Mouse (Mus musculus): Measurements from ENCODE around the gene Rmnd1. TPM values are rescaled to one million over a fixed set of nuclear protein-coding genes. Genes with fewer than 3 reads are reported as not detected.
"Not testable (repeated sequence)": the region's sequence is repeated elsewhere in the genome, so short reads cannot be mapped to it uniquely, and the experiment has no call there.

Gene Rmnd1
- polyA plus RNA-seq, 1 experiment from 2014 or later: 39.1 TPM

DNA sequence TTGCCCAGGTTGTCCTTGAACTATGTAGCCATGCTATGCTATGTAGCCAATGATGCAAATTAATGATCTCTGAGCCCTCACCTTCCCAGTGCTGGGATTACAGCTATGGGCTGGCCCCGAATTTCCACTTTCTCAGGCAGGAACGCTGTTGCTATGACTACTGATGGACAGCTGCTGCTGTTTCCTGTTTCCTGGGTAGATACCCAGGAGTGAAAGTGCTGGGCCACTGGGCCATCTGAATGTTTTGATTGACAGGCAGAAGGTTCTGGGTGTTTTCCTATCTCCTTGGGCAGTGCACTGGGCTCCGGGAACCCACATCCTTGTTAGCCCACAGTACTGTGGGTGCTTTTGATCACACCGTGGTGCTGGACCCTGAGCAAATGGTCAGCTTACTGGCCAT lies 24.2 kb upstream of the Rmnd1 start:
- Histone ChIP-seq H3K36me3 (ENCODE audit: control insufficient read depth, insufficient read depth, low read length) (peaks cover 10% of the 10 kb centered on the region; the same call in 1 of the 2 replicates), H3K27me3 (ENCODE audit: control insufficient read depth, insufficient read depth, low read depth, low read length) (no peaks in the 10 kb centered on the region), H3K9ac (ENCODE audit: low read length) (no peak overlapping the region), H3K4me3 (ENCODE audit: low read length) (no peak overlapping the region), H3K27ac (ENCODE audit: low read length) (no peak overlapping the region), H3K9me3 (ENCODE audit: control insufficient read depth, low read length) (no peaks in the 10 kb centered on the region), H3K4me2 (ENCODE audit: low read depth, low read length) (no peak overlapping the region), H3K4me1 (replicated peaks; ENCODE audit: control insufficient read depth, insufficient read depth, low read length) (no peaks in the 10 kb centered on the region)
- ATAC-seq (ENCODE audit: low read depth): no peak
- 68% methylated on average over 4 of the region's 4 CpGs for WGBS

DNA sequence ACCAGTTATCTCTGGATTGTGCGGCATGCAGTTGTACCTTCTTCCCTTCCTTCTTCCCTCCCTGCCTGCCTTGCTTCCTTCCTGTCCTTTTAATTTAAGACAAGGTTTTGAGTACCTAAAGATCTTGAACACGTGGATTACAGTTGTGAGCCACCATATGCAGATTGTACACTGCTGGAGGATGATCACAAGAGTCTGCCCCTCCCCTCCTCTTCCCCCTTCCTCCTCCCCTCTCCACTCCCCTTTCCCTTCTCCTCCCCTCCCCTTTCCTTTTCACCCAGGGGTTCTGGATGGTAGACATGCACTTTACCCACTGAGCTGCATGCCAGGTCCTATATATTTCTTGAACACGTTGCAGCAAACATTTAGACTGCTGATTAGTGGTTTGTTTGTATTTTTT lies 3.2 kb upstream of the Rmnd1 start:
- no peak overlapping the region for H3K9ac ChIP-seq (ENCODE audit: low read length)
- H3K4me3 ChIP-seq (ENCODE audit: low read length): no peak overlapping the region
- ATAC-seq (ENCODE audit: low read depth): no peak
- H3K9me3 ChIP-seq (ENCODE audit: control insufficient read depth, low read length): no peaks in the 10 kb centered on the region
- H3K4me2 ChIP-seq (ENCODE audit: low read depth, low read length): no peak overlapping the region
- WGBS: 82% methylated on average over 3 of the region's 3 CpGs
- H3K36me3 ChIP-seq (ENCODE audit: control insufficient read depth, insufficient read depth, low read length): peaks cover 3% of the 10 kb centered on the region
- no peaks in the 10 kb centered on the region for H3K27me3 ChIP-seq (ENCODE audit: control insufficient read depth, insufficient read depth, low read depth, low read length)
- no peak overlapping the region for H3K27ac ChIP-seq (ENCODE audit: low read length)
- peaks cover 6% of the 10 kb centered on the region for H3K4me1 ChIP-seq (replicated peaks; ENCODE audit: control insufficient read depth, insufficient read depth, low read length)

DNA sequence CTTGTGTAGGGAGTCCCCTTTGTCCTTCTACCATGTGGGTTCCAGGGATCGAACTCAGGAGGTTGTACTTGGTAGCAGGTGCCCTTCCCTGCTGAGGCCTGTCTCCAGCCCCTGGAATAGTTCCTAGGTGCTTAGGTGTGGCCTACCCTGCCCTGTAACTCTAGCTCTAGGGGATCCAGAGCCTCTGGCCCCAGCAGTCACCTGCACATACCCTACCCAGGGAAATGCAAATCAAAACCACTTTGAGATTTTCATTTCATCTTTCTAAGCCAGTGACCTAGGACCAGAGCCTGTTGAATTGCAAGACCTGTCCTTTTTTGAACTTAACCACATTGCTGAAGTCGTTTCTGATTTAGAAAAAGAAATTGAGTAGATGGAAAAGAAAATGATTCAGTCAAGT lies 1.7 kb upstream of the Rmnd1 start:
- not testable (repeated sequence) for ATAC-seq (ENCODE audit: low read depth); H3K9me3 ChIP-seq (ENCODE audit: control insufficient read depth, low read length); H3K36me3 ChIP-seq (ENCODE audit: control insufficient read depth, insufficient read depth, low read length); H3K9ac ChIP-seq (ENCODE audit: low read length); H3K27ac ChIP-seq (ENCODE audit: low read length); H3K4me3 ChIP-seq (ENCODE audit: low read length); H3K4me1 ChIP-seq (replicated peaks; ENCODE audit: control insufficient read depth, insufficient read depth, low read length); H3K27me3 ChIP-seq (ENCODE audit: control insufficient read depth, insufficient read depth, low read depth, low read length); H3K4me2 ChIP-seq (ENCODE audit: low read depth, low read length)
- WGBS: 80% methylated on average over 2 of the region's 2 CpGs

DNA sequence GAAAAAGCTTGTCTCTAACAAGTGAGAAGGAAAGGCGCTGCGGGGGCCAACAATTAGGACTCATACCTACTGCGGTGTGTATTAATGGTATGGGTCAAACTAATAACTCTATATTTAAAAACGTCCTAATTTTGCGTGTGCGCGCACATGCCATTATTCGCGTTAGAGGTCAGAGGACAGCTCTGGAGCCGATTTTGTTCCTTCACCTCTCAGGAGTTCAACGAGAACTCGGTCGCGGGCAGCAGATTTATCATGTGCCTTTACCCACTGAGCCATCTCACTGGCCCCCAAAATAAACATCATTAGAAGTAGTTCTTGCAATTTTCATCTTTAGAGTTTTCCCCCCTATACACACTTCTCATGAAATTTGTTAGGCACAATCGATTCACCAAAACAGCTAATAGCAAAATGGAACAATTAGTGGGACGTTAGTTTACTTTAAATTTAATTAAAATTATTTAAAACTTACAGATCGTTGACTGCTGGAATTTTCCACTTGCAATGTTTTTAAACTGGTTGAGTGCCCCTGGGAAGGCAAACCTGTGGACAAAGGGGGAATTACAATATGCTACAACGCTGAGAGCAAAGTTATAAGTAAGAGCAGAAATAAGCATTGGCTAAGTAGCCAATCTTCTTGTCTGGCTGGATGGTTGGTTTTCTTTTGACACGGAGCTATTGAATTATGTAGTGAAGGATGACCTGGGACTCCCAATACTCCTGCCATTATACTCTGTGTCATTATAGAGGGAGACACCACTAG lies 988 bp upstream of the Rmnd1 start:
- Histone ChIP-seq H3K27me3 (ENCODE audit: control insufficient read depth, insufficient read depth, low read depth, low read length) (no peaks in the 10 kb centered on the region), H3K27ac (ENCODE audit: low read length) (peak overlapping the region; percentile 91), H3K9me3 (ENCODE audit: control insufficient read depth, low read length) (no peaks in the 10 kb centered on the region), H3K4me3 (ENCODE audit: low read length) (peak overlapping the region; percentile 69), H3K9ac (ENCODE audit: low read length) (peak overlapping the region; percentile 82), H3K4me1 (replicated peaks; ENCODE audit: control insufficient read depth, insufficient read depth, low read length) (peaks cover 6% of the 10 kb centered on the region), H3K36me3 (ENCODE audit: control insufficient read depth, insufficient read depth, low read length) (no peaks in the 10 kb centered on the region), H3K4me2 (ENCODE audit: low read depth, low read length) (peak overlapping the region; percentile 71)
- ATAC-seq (ENCODE audit: low read depth): no peak
- WGBS: 6% methylated on average over 19 of the region's 19 CpGs

DNA sequence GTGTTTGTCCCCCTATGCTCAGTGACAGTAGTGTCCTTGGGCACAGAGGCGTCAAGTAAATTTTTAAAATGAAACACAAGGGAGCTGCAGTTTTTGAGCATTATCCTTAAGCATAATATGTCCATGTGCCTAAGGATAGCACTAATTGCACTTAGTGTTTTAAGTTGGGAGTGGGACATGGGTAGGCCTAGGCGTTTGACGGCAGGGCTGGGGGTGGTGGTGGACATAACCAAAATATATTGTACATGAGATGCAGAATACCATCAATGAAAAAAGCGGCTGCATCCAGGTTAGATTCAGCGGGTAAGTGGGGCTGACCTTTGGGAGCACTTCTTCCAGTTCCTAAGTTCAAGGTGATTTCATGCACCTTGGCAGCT lies 454 bp downstream of the Rmnd1 start:
- 9% methylated on average over 5 of the region's 5 CpGs for WGBS
- peak; percentile 3; the same call in 1 of the 2 replicates for ATAC-seq (ENCODE audit: low read depth)
- H3K36me3 ChIP-seq (ENCODE audit: control insufficient read depth, insufficient read depth, low read length): no peaks in the 10 kb centered on the region

DNA sequence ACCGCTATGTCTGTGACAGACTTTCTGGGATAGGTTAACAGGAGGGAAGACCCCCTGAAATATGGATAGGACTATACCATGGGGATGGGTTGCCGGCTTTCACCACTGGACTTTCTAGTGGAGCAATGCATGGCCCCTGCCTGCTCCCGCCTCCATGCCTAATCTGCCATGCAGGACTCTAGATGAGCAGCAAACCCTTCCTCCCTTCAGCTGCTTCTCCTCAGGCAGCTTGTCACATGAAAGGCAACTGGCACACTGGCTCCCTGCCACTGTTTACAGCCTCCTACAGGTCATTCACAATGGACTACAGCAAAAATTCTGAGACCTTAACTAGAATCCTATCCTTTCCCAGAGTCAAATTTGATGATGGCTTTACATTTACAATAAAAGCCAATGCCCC lies 1.4 kb downstream of the Rmnd1 start:
- Histone ChIP-seq H3K9ac (ENCODE audit: low read length) (peak overlapping the region; percentile 86; the same call in 1 of the 2 replicates), H3K27me3 (ENCODE audit: control insufficient read depth, insufficient read depth, low read depth, low read length) (no peaks in the 10 kb centered on the region), H3K27ac (ENCODE audit: low read length) (no peak overlapping the region), H3K4me3 (ENCODE audit: low read length) (no peak overlapping the region; the same call in 1 of the 2 replicates), H3K4me2 (ENCODE audit: low read depth, low read length) (peak overlapping the region; percentile 76; the same call in 1 of the 2 replicates), H3K9me3 (ENCODE audit: control insufficient read depth, low read length) (no peaks in the 10 kb centered on the region), H3K4me1 (replicated peaks; ENCODE audit: control insufficient read depth, insufficient read depth, low read length) (peaks cover 6% of the 10 kb centered on the region), H3K36me3 (ENCODE audit: control insufficient read depth, insufficient read depth, low read length) (no peaks in the 10 kb centered on the region)
- WGBS: 75% methylated on average over 3 of the region's 3 CpGs
- ATAC-seq (ENCODE audit: low read depth): no peak

More for the DNA sequence above, 454 bp downstream of the Rmnd1 start:
- Histone ChIP-seq H3K4me1 (replicated peaks; ENCODE audit: control insufficient read depth, insufficient read depth, low read length) (peaks cover 6% of the 10 kb centered on the region), H3K9ac (ENCODE audit: low read length) (peak overlapping the region; percentile 86), H3K9me3 (ENCODE audit: control insufficient read depth, low read length) (no peaks in the 10 kb centered on the region), H3K27me3 (ENCODE audit: control insufficient read depth, insufficient read depth, low read depth, low read length) (no peaks in the 10 kb centered on the region), H3K27ac (ENCODE audit: low read length) (peak overlapping the region; percentile 44; the same call in 1 of the 2 replicates), H3K4me2 (ENCODE audit: low read depth, low read length) (peak overlapping the region; percentile 76), H3K4me3 (ENCODE audit: low read length) (peak overlapping the region; percentile 76)

DNA sequence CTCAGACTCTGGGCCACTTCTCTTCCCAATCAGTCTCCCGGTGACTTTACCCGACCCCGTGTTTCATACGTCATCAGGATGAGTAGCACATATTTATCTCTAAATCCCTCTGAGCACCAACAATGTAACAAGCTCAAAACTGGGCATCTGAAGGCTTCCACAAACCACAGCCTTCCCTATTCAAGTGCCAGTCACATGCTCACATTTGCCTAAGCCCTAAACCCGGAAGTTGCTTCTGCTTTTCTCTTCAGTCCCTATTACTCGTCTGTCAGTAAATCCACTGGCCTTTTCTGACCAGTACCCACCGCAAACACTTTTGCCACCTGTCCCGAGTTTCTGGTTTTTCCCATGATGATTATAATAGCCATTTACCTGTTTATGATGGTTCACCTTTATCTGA lies 1.8 kb downstream of the Rmnd1 start:
- Histone ChIP-seq H3K9me3 (ENCODE audit: control insufficient read depth, low read length) (no peaks in the 10 kb centered on the region), H3K4me2 (ENCODE audit: low read depth, low read length) (no peak overlapping the region), H3K27ac (ENCODE audit: low read length) (no peak overlapping the region), H3K4me1 (replicated peaks; ENCODE audit: control insufficient read depth, insufficient read depth, low read length) (peaks cover 6% of the 10 kb centered on the region), H3K4me3 (ENCODE audit: low read length) (no peak overlapping the region), H3K27me3 (ENCODE audit: control insufficient read depth, insufficient read depth, low read depth, low read length) (no peaks in the 10 kb centered on the region), H3K9ac (ENCODE audit: low read length) (no peak overlapping the region), H3K36me3 (ENCODE audit: control insufficient read depth, insufficient read depth, low read length) (peaks cover 3% of the 10 kb centered on the region)
- ATAC-seq (ENCODE audit: low read depth): no peak
- 84% methylated on average over 8 of the region's 8 CpGs for WGBS

DNA sequence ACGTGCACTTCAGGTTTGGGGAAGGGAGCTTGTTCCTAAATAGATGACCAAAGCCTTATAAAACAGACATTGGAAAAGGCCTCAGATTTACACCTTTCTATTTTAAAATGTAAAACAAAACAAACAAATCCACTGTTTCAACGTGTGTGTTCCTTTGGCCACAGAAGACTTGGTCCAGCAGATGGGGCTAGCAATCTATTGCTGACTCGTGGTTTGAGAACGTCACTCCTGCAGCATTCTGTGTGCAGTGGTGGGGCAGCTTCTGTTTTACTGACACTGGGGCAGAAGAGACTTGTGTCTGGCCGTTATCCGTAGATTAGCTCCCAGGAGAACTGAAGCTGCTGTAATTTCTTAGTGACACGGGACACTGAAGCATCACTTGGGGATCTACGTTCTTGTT lies 6.9 kb downstream of the Rmnd1 start:
- ATAC-seq (ENCODE audit: low read depth): no peak

DNA sequence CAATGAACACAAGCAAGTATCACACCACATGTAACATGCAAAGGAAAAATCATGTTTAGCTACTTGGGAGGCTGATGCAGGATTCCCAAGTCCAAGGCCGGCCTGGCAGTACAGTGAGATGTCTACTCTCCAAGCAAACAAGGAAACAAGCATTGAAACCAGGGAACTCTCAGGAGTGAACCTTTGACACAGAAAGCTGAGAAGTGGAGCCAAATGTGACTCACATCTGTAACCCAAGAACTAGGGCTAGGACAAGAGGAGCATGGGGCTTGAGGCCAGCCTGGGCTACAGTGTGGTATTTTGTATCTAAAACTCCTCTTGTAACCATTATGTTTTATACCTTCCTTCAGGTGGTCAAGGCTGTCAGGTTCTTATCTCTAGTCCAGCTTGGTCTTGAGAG lies 25.0 kb downstream of the Rmnd1 start:
- WGBS: 100% methylated on average over 1 of the region's 1 CpGs
- no peak overlapping the region for H3K9ac ChIP-seq (ENCODE audit: low read length)
- no peak overlapping the region for H3K27ac ChIP-seq (ENCODE audit: low read length)
- peaks cover 27% of the 10 kb centered on the region for H3K36me3 ChIP-seq (ENCODE audit: control insufficient read depth, insufficient read depth, low read length)
- H3K9me3 ChIP-seq (ENCODE audit: control insufficient read depth, low read length): no peaks in the 10 kb centered on the region
- no peaks in the 10 kb centered on the region for H3K4me1 ChIP-seq (replicated peaks; ENCODE audit: control insufficient read depth, insufficient read depth, low read length)
- no peak for ATAC-seq (ENCODE audit: low read depth)
- H3K4me3 ChIP-seq (ENCODE audit: low read length): no peak overlapping the region
- no peak overlapping the region for H3K4me2 ChIP-seq (ENCODE audit: low read depth, low read length)
- H3K27me3 ChIP-seq (ENCODE audit: control insufficient read depth, insufficient read depth, low read depth, low read length): no peaks in the 10 kb centered on the region

More for the DNA sequence above, 6.9 kb downstream of the Rmnd1 start:
- no peak overlapping the region for H3K4me3 ChIP-seq (ENCODE audit: low read length)
- H3K36me3 ChIP-seq (ENCODE audit: control insufficient read depth, insufficient read depth, low read length): peaks cover 13% of the 10 kb centered on the region
- H3K27ac ChIP-seq (ENCODE audit: low read length): no peak overlapping the region
- no peaks in the 10 kb centered on the region for H3K4me1 ChIP-seq (replicated peaks; ENCODE audit: control insufficient read depth, insufficient read depth, low read length)
- H3K9ac ChIP-seq (ENCODE audit: low read length): no peak overlapping the region
- H3K4me2 ChIP-seq (ENCODE audit: low read depth, low read length): no peak overlapping the region
- no peaks in the 10 kb centered on the region for H3K9me3 ChIP-seq (ENCODE audit: control insufficient read depth, low read length)
- 73% methylated on average over 8 of the region's 8 CpGs for WGBS
- H3K27me3 ChIP-seq (ENCODE audit: control insufficient read depth, insufficient read depth, low read depth, low read length): no peaks in the 10 kb centered on the region
